Mouse (Mus musculus) midbrain, embryonic 16.5 days (tissue): ENCODE results near the gene Atxn2l. TPM values are rescaled to one million over a fixed set of nuclear protein-coding genes. Genes with fewer than 3 reads are reported as not detected.
A peak's percentile ranks its signal among the peaks of the same experiment; 100 is the strongest.

Experiments
- ATAC-seq: fragments of 200-750 bp; cut with Nextera tagmentation; 2 replicates; pipeline ENCODE4 v1.8.0; 2017; ENCODE audit warnings: moderate TSS enrichment
- H3K27ac ChIP-seq: fragments of 300-500 bp; sonication (generic); 2 replicates; pipeline ENCODE4 v1.5.1; 2014; ENCODE audit warnings: mild to moderate bottlenecking, low read length, mixed read lengths
- H3K27me3 ChIP-seq: fragments of 300-500 bp; sonication (generic); 2 replicates; pipeline ENCODE4 v1.6.1; 2014; ENCODE audit warnings: low read depth, low read length, mixed read lengths; ENCODE audit not compliant: control insufficient read depth, insufficient read depth
- H3K36me3 ChIP-seq: fragments of 300-500 bp; sonication (generic); 2 replicates; pipeline ENCODE4 v1.6.1; 2014; ENCODE audit warnings: mild to moderate bottlenecking, low read length, moderate library complexity, mixed read lengths; ENCODE audit not compliant: control insufficient read depth, insufficient read depth
- H3K4me1 ChIP-seq: fragments of 300-500 bp; sonication (generic); 2 replicates; pipeline ENCODE4 v1.6.1; 2014; ENCODE audit warnings: mild to moderate bottlenecking, low read length, mixed read lengths; ENCODE audit not compliant: control insufficient read depth, insufficient read depth
- H3K4me2 ChIP-seq: fragments of 300-500 bp; sonication (generic); 2 replicates; pipeline ENCODE4 v1.6.1; 2014; ENCODE audit warnings: mild to moderate bottlenecking, low read length, mixed read lengths
- H3K4me3 ChIP-seq: fragments of 300-500 bp; sonication (generic); 2 replicates; pipeline ENCODE4 v1.5.1; 2014; ENCODE audit warnings: low read depth, mild to moderate bottlenecking, low read length, moderate library complexity, mixed read lengths
- H3K9ac ChIP-seq: fragments of 300-500 bp; sonication (generic); 2 replicates; pipeline ENCODE4 v1.6.1; 2014; ENCODE audit warnings: low read depth, low read length, mixed read lengths
- H3K9me3 ChIP-seq: fragments of 300-500 bp; sonication (generic); replicated peaks from 2 replicates; pipeline ENCODE4 v1.6.1; 2014; ENCODE audit warnings: mild to moderate bottlenecking, low read length, mixed read lengths; ENCODE audit not compliant: control insufficient read depth, poor library complexity, severe bottlenecking
- WGBS: fragments of 180-500 bp; shearing (Covaris S2); extraction: QIAGEN DNeasy Blood & Tissue Kit; methylation state at CpG from one replicate; pipeline ENCODE4 v1.1.7; 2014; 5-methylcytosine and 5-hydroxymethylcytosine counted together
- polyA plus RNA-seq: library from polyadenylated mRNA; unstranded; fragments of >200 nt; fragmentation: Nextera tagmentation; extraction: Ambion mirVana; gene quantifications from 2 replicates; pipeline ENCODE4 v1.2.1, GENCODE M21; 2015

Atxn2l gene
- polyA plus RNA-seq, 1 experiment from 2014 or later: 66.9 TPM

- 79% methylated on average over 2 of the region's 2 CpGs for WGBS
- H3K9ac ChIP-seq: no peak overlapping the region
Measured at GRCm38 (mm10) chr7:126519513-126519912, 16.3 kb upstream of the Atxn2l start.

GRCm38 (mm10) chr7:126518261-126518941, 15.2 kb upstream of the Atxn2l start:
- Histone ChIP-seq H3K9me3 (no peaks in the 10 kb centered on the region), H3K4me2 (no peak overlapping the region), H3K27me3 (no peaks in the 10 kb centered on the region; the same call in 1 of the 2 replicates), H3K4me3 (no peak overlapping the region), H3K27ac (no peak overlapping the region), H3K36me3 (no peaks in the 10 kb centered on the region), H3K4me1 (no peaks in the 10 kb centered on the region), H3K9ac (no peak overlapping the region)
- no peak for ATAC-seq
- WGBS: 81% methylated on average over 5 of the region's 5 CpGs

More at GRCm38 (mm10) chr7:126519513-126519912, 16.3 kb upstream of the Atxn2l start:
- ATAC-seq: no peak
- no peaks in the 10 kb centered on the region for H3K36me3 ChIP-seq
- H3K27me3 ChIP-seq: no peaks in the 10 kb centered on the region; the same call in 1 of the 2 replicates
- no peak overlapping the region for H3K4me3 ChIP-seq
- H3K4me1 ChIP-seq: no peaks in the 10 kb centered on the region
- H3K4me2 ChIP-seq: no peak overlapping the region
- H3K27ac ChIP-seq: no peak overlapping the region
- H3K9me3 ChIP-seq: no peaks in the 10 kb centered on the region

GRCm38 (mm10) chr7:126511287-126511686, 8.1 kb upstream of the Atxn2l start:
- 87% methylated on average over 3 of the region's 3 CpGs for WGBS
- no peaks in the 10 kb centered on the region for H3K4me1 ChIP-seq
- H3K9me3 ChIP-seq: no peaks in the 10 kb centered on the region
- H3K36me3 ChIP-seq: no peaks in the 10 kb centered on the region
- no peak for ATAC-seq
- H3K27me3 ChIP-seq: no peaks in the 10 kb centered on the region
- H3K9ac ChIP-seq: no peak overlapping the region
- H3K4me2 ChIP-seq: no peak overlapping the region
- H3K27ac ChIP-seq: no peak overlapping the region
- H3K4me3 ChIP-seq: no peak overlapping the region

GRCm38 (mm10) chr7:126507126-126507778, 4.0 kb upstream of the Atxn2l start:
- Histone ChIP-seq H3K9ac (no peak overlapping the region), H3K27ac (no peak overlapping the region), H3K4me1 (peaks cover 6% of the 10 kb centered on the region; the same call in 1 of the 2 replicates), H3K4me3 (no peak overlapping the region), H3K27me3 (no peaks in the 10 kb centered on the region), H3K4me2 (no peak overlapping the region), H3K36me3 (no peaks in the 10 kb centered on the region), H3K9me3 (no peaks in the 10 kb centered on the region)
- 89% methylated on average over 8 of the region's 8 CpGs for WGBS
- no peak for ATAC-seq

- peaks cover 16% of the 10 kb centered on the region for H3K4me1 ChIP-seq
- H3K4me2 ChIP-seq: no peak overlapping the region
- no peaks in the 10 kb centered on the region for H3K27me3 ChIP-seq
- H3K9ac ChIP-seq: no peak overlapping the region
- peaks cover 8% of the 10 kb centered on the region for H3K36me3 ChIP-seq
- no peak overlapping the region for H3K4me3 ChIP-seq
- ATAC-seq: no peak
- H3K27ac ChIP-seq: no peak overlapping the region
- no peaks in the 10 kb centered on the region for H3K9me3 ChIP-seq
- 88% methylated on average over 2 of the region's 2 CpGs for WGBS
Measured at GRCm38 (mm10) chr7:126504913-126505312, 1.7 kb upstream of the Atxn2l start.

- Histone ChIP-seq H3K4me3 (peak overlapping the region; percentile 100), H3K4me2 (peak overlapping the region; percentile 66), H3K4me1 (peaks cover 16% of the 10 kb centered on the region), H3K9ac (peak overlapping the region; percentile 100), H3K27ac (peak overlapping the region; percentile 100), H3K27me3 (no peaks in the 10 kb centered on the region), H3K36me3 (peaks cover 23% of the 10 kb centered on the region), H3K9me3 (no peaks in the 10 kb centered on the region)
- under 1% methylated on average over 40 of the region's 40 CpGs for WGBS
- peak; percentile 23; the same call in 1 of the 2 replicates for ATAC-seq
Measured at GRCm38 (mm10) chr7:126502751-126503150, 486 bp downstream of the Atxn2l start.

GRCm38 (mm10) chr7:126502023-126502741, 1.1 kb downstream of the Atxn2l start:
- H3K36me3 ChIP-seq: peaks cover 29% of the 10 kb centered on the region
- H3K4me2 ChIP-seq: peak overlapping the region; percentile 67
- H3K9ac ChIP-seq: peak overlapping the region; percentile 100
- H3K4me1 ChIP-seq: peaks cover 16% of the 10 kb centered on the region
- under 1% methylated on average over 48 of the region's 57 CpGs for WGBS
- H3K9me3 ChIP-seq: no peaks in the 10 kb centered on the region
- peak overlapping the region; percentile 100 for H3K4me3 ChIP-seq
- ATAC-seq: peak; percentile 92
- H3K27ac ChIP-seq: peak overlapping the region; percentile 100
- H3K27me3 ChIP-seq: no peaks in the 10 kb centered on the region

- peak overlapping the region; percentile 67 for H3K4me2 ChIP-seq
- WGBS: 3% methylated on average over 9 of the region's 9 CpGs
- H3K4me1 ChIP-seq: peaks cover 16% of the 10 kb centered on the region
- H3K36me3 ChIP-seq: peaks cover 33% of the 10 kb centered on the region
- peak overlapping the region; percentile 100 for H3K27ac ChIP-seq
- H3K9ac ChIP-seq: peak overlapping the region; percentile 100
- no peak for ATAC-seq
- no peaks in the 10 kb centered on the region for H3K9me3 ChIP-seq
- no peaks in the 10 kb centered on the region for H3K27me3 ChIP-seq
- H3K4me3 ChIP-seq: peak overlapping the region; percentile 100
Measured at GRCm38 (mm10) chr7:126501684-126502022, 1.6 kb downstream of the Atxn2l start.

GRCm38 (mm10) chr7:126499416-126499815, 3.8 kb downstream of the Atxn2l start:
- no peak overlapping the region for H3K4me3 ChIP-seq
- H3K4me2 ChIP-seq: no peak overlapping the region
- H3K27ac ChIP-seq: no peak overlapping the region
- no peak overlapping the region for H3K9ac ChIP-seq
- H3K9me3 ChIP-seq: no peaks in the 10 kb centered on the region
- H3K36me3 ChIP-seq: peaks cover 52% of the 10 kb centered on the region
- H3K27me3 ChIP-seq: no peaks in the 10 kb centered on the region
- no peak for ATAC-seq
- 94% methylated on average over 7 of the region's 7 CpGs for WGBS
- peaks cover 16% of the 10 kb centered on the region for H3K4me1 ChIP-seq
